Mouse (Mus musculus) bone marrow, adult 2 months (tissue): ENCODE results near the gene Trappc5.

Source experiments
- CTCF ChIP-seq: fragments of 200-500 bp; IDR thresholded peaks from 2 replicates; pipeline ENCODE4 v1.5.1; 2011; ENCODE audit warnings: low read length, control low read depth; ENCODE audit not compliant: control insufficient read depth, insufficient read depth
- POLR2A ChIP-seq: fragments of 200-500 bp; IDR thresholded peaks from 2 replicates; pipeline ENCODE4 v1.6.1; 2011; ENCODE audit warnings: low read depth, mild to moderate bottlenecking, control low read depth, low read length, borderline replicate concordance; ENCODE audit not compliant: control insufficient read depth

DNA sequence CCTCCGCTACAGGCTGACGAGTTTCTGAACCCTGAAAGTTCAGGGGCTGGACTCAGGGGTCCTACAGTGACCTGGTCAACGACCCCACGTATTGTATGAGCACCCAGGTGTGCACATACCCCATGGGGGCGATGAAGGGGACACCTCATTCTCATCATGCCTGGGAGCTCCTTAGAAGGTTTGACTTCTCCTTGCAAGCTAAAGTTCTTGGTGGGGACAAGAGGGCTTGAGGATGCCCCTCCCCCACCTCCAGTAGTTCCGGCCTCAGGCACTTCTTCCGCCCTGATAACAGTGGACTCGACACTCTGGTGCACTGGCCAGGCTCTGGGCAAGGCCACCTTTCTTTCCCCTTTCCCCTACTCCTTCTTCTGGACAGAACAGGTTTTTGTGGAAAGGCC is 44.6 kb upstream of the Trappc5 start:
- TF ChIP-seq CTCF (no peak), POLR2A (0 out of 2 replicates have a peak, but pooled peaks have one; percentile 8)
